Mouse (Mus musculus) cortical plate, adult 2 months (tissue): ENCODE results near the gene Map4. TPM values are rescaled to one million over a fixed set of nuclear protein-coding genes. Genes with fewer than 3 reads are reported as not detected.

Experiments used
- H3K27ac ChIP-seq: fragments of 200-500 bp; 2 replicates; pipeline ENCODE4 v1.5.1; 2012; ENCODE audit warnings: low read length, control low read depth, inconsistent platforms; ENCODE audit not compliant: insufficient read depth
- H3K4me1 ChIP-seq: fragments of 200-500 bp; 2 replicates; pipeline ENCODE4 v1.6.1; 2011; ENCODE audit warnings: low read length; ENCODE audit not compliant: control insufficient read depth, insufficient read depth
- H3K4me3 ChIP-seq: fragments of 200-500 bp; 2 replicates; pipeline ENCODE4 v1.5.1; 2011; ENCODE audit warnings: mild to moderate bottlenecking, low read length, control low read depth; ENCODE audit not compliant: insufficient read depth
- CTCF ChIP-seq: fragments of 200-500 bp; IDR thresholded peaks from 2 replicates; pipeline ENCODE4 v1.5.1; 2011; ENCODE audit warnings: mild to moderate bottlenecking, control low read depth, low read length; ENCODE audit not compliant: insufficient read depth; ENCODE audit errors: extremely low read depth
- POLR2A ChIP-seq: fragments of 200-500 bp; IDR thresholded peaks from 2 replicates; pipeline ENCODE4 v1.6.1; 2011; ENCODE audit warnings: mild to moderate bottlenecking, low read length, control low read depth; ENCODE audit not compliant: insufficient read depth; ENCODE audit errors: extremely low read depth
- polyA plus RNA-seq: library from polyadenylated mRNA; depleted of rRNA; stranded (reverse); fragments of >200 nt; gene quantifications from 2 replicates; pipeline ENCODE4 v1.2.3, GENCODE M21; 2012

Map4 gene
- polyA plus RNA-seq, 1 experiment = 337 TPM

DNA sequence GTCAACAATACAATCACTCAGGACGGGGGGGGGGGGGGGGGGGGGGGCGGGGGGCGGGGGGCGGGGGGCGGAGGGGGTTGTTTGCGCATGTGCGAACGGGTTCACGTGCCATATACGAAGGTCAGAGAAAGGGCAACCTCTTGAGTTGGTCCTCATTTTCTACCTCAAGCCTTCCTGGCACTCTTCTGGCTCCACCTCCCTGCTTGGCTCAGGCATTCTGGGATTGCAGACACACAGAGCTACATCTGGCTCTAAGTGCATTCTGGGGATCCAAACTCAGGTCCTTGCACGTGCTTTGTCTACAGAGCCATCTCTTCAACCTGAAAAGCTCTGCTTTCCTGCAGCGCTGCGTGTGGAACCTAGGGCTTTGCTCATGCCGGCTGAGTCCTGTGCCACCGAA, 31.9 kb upstream of the Map4 start:
- Histone ChIP-seq H3K4me1 (no peaks in the 10 kb centered on the region), H3K4me3 (no peak overlapping the region), H3K27ac (no peak overlapping the region)
- TF ChIP-seq POLR2A (no peak), CTCF (no peak)

DNA sequence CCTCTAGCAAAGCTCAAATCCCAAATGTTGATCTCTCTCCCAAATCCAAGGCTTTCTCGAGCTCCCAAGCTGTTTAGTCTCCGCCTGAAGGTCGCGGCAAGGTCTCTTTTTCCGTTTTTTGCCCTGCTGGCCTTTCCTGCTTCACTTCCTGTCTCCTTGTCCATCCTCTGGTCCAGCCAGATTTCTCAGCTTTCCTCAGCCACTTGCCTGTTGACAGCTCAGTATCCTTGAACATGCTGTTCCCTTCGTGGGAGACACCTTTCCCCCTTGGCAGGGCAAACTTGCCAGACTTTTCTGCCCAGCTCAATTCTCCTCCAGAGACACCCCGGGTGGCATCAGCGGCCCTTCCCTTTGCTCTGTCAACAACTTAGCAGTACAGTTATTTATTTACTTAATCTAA, 31.5 kb upstream of the Map4 start:
- Histone ChIP-seq H3K4me3 (no peak overlapping the region), H3K27ac (no peak overlapping the region), H3K4me1 (no peaks in the 10 kb centered on the region)
- no peak for TF ChIP-seq CTCF
- no peak for TF ChIP-seq POLR2A

DNA sequence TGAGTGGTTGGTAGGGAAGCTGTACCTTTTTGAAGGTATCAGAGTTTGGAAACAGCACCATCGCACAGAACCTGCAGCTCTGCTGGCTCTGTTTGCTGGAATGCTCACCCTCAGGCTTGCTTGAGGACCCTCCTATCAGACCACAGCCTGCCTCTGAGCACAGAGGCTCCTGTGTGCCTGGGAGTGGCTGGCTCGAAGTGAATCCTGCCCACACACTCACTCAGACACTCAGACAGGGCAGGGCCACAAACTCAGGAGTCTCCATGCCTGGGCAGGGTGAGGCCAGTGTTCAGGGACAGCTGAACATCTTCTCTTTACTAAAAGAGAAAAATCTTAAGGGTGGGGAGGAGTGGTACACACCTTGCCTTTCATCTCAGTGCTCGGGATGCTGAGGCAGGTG, 30.7 kb upstream of the Map4 start:
- TF ChIP-seq POLR2A (no peak), CTCF (no peak)
- H3K27ac ChIP-seq = no peak overlapping the region
- no peaks in the 10 kb centered on the region for H3K4me1 ChIP-seq
- H3K4me3 ChIP-seq = no peak overlapping the region

DNA sequence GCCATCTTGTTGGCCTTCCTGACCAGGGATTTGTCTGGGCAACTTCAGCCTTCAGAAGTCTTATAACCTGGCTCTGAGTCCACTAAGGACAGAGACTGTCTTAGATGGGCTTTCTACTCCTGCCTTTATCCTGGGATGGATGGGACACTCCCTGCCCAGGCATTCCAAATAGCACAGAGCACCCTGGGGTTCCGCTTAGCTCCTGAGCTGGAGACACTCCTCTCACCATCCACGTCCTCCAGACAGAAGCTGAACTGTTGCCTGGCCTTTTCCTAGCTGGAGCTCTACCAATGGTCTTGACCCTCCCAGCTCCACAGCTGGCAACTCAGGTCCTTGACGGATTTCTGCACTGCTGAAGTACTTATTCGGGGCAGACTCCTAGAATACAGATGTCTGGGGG, 29.0 kb upstream of the Map4 start:
- no peak overlapping the region for H3K4me3 ChIP-seq
- no peak overlapping the region for H3K27ac ChIP-seq
- no peaks in the 10 kb centered on the region for H3K4me1 ChIP-seq
- TF ChIP-seq CTCF (no peak), POLR2A (no peak)

DNA sequence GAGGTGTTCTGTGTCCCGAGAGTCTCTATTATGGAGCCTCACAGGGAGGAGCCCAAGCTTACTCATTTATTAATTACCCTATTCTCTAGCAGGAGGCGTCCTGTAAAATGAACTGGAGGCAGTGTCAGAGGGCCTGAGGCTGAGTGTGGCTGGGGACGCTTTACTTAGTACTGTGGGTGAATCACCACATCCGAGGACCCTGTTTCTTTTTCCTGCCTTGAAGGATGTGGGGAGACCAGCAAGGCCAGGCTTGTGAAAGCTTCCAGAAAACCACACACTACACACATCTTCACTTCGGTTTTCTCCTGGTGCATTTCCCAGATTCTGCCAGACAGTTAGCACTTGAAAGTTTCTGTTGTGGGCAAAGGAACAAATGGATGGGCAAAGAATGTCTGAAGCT, 28.5 kb upstream of the Map4 start:
- Histone ChIP-seq H3K4me3 (no peak overlapping the region), H3K4me1 (no peaks in the 10 kb centered on the region), H3K27ac (no peak overlapping the region)
- TF ChIP-seq POLR2A = no peak
- TF ChIP-seq CTCF = no peak

DNA sequence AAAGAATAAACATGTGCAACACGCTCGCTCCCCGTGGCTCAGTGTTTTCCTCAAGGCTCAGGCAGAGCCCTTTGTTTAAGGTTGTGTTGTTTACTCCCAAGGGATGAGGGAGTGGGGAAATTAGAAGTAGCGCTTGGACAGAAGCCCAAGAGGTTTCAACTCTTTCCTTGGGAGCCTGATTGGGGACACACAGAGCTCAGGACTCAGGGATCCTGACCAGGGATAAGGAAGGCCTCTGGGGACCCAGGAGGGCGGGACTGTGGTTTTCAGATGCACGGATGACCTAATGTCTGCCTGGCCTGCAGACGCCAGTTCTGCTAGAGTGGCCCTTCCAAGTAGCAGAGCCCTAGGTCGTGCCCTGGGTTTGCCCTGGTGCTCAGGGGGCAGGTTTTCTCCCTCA, 24.0 kb upstream of the Map4 start:
- H3K4me1 ChIP-seq = no peaks in the 10 kb centered on the region
- no peak for TF ChIP-seq CTCF
- no peak for TF ChIP-seq POLR2A
- H3K27ac ChIP-seq = no peak overlapping the region
- no peak overlapping the region for H3K4me3 ChIP-seq

DNA sequence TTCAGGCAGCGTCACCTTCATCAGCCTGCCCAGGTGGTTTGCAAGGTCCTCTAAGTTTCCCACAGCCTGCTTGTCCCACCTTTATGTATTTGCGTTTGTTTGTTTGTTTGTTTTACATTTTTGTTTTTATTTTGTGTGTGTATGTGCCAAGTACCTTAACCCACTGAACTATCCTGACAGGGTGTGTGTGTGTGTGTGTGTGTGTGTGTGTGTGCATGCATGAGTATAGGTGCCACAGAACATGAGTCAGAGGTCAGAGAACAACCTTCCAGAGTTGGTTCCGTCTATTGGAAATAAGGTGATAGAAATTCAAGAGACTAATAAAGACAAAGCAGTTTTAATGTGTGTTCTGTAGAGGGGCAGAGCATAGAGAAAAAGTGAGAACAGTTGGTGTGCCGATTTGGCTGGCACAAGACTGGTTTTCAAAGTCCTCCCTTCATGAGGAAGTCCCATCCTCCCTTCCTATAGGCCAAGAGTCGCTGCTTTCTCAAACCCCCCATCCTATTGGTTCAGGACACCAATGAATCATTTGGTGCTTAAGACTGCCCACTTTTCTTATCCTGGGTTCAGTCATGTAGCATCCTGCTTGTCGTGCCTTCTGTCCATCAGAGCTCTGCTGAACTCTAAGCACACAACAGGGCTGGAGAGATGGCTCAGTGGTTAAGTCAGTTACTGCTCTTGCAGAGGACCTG, 23.3 kb upstream of the Map4 start:
- Histone ChIP-seq H3K4me3 (no peak overlapping the region), H3K27ac (no peak overlapping the region), H3K4me1 (no peaks in the 10 kb centered on the region)
- TF ChIP-seq POLR2A (no peak), CTCF (no peak)

DNA sequence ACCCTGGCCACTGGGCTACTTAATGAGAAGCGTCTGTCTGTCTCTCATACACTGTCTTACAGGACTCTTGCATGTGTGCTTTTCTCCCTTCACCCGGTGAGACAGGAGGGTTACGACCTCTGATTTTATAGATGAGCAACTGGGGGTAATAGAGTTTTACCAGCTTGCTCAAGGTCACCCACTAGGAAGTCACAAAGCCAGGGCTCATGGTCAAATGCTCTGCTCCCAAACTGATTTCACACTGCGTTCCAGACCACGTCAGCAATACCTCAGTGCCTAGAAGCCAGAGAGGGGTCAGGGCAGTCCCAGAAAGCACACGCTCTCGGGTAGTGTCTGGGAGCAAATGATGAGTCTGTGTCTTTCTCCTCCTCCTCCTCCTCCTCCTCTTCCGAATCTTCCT, 22.2 kb upstream of the Map4 start:
- H3K4me3 ChIP-seq = no peak overlapping the region
- TF ChIP-seq POLR2A (no peak), CTCF (no peak)
- H3K27ac ChIP-seq = no peak overlapping the region
- no peaks in the 10 kb centered on the region for H3K4me1 ChIP-seq

DNA sequence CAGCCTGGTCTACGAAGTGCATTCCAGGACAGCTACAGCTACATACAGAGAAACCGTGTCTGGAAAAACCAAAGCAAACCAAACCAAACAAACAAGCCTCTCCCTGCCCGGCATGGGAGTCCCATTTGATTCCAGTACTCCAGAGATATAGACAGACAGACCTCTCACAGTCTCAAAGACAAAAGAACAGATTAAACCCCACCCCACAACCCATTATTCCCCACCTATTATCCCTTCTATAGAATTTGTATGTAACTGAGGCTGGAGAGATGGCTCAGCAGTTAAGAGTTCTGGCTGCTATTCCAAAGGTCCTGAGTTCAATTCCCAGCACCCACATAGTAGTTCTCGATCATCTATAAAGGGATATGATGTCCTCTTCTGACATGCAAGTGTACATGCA, 21.3 kb upstream of the Map4 start:
- no peak overlapping the region for H3K4me3 ChIP-seq
- no peak overlapping the region for H3K27ac ChIP-seq
- no peaks in the 10 kb centered on the region for H3K4me1 ChIP-seq
- TF ChIP-seq POLR2A (no peak), CTCF (no peak)

DNA sequence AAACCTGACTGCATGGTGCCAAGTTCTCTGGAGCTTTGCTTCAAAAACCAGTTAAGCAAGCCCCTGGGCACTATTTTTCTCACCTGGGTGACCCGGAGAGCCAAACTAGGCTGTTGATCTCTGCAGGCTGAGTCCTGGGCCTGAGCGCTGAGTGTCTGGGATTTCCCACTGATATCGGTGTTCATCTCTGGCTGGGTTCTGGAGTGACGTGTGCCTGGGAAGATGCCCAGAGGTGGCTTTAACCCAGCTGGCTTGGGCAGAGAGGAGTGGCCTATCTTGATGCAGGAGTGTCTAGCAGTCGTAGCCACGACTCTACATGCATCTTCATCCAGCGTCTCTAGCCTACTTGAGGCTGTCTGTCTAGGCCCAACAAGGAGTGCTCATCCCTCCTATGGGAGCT, 19.5 kb upstream of the Map4 start:
- TF ChIP-seq POLR2A = no peak
- TF ChIP-seq CTCF = no peak
- no peak overlapping the region for H3K4me3 ChIP-seq
- H3K4me1 ChIP-seq = no peaks in the 10 kb centered on the region
- no peak overlapping the region for H3K27ac ChIP-seq
